Mouse (Mus musculus): ENCODE measurements around the gene Gm43552. TPM values are rescaled to one million over a fixed set of nuclear protein-coding genes. Genes with fewer than 3 reads are reported as not detected.
A peak's percentile ranks its signal among the peaks of the same experiment; 100 is the strongest.

Gene Gm43552
- polyA plus RNA-seq, 1 experiment = not detected

DNA sequence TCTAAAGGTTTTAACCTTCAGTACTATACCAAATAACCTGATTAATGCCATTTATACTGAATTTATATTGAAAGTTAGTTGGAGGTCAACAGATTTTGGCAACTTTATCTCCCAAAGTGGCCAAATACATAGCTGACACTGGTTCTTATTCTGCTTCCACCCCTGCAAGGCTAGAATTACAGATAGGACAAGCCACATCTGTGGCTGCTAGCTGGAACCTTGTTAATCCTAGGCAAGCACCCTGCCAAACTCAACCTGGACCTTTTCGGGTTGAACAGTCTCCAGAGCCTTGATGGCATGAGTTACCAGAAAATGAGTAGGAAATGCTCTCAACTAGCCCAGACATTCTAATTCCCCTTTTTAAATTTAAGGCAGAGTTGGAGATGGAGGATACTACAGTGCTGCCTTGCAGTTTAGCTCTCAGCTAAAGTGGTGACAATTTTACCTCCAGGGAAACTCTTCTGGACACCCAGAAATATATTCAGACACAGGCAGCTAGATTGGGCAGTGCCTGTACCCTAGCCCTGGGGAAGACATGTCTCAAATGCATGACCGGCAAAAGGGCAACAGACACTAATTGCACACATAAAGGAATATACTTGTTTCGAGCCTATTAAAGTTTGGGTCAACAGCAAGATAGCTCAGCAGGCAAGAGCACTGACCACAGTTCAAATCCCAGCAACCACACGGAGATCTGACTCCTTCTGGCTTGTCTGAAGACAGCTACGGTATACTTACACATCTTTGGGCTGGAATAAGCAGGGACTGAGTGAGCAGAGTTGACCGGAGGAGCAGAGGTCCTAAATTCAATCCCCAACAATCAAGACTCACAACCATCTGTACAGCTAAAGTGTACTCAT is 105.4 kb downstream of the Gm43552 start:
- Histone ChIP-seq H3K4me2 (ENCODE audit: low read depth) (no peak overlapping the region), H3K27me3 (ENCODE audit: control insufficient read depth, insufficient read depth, insufficient read length) (no peaks in the 10 kb centered on the region), H3ac (ENCODE audit: control insufficient read depth, insufficient read length) (no peak overlapping the region), H3K4me3 (no peak overlapping the region), H3K36me3 (ENCODE audit: control insufficient read depth, insufficient read depth) (peaks cover 39% of the 10 kb centered on the region), H3K79me2 (ENCODE audit: control insufficient read depth, insufficient read depth) (peaks cover 39% of the 10 kb centered on the region)
- peak; percentile 23 for TF ChIP-seq POLR2A (IDR thresholded peaks at IDR 0.05; ENCODE audit: insufficient read length, low read depth)
- TF ChIP-seq MYOG (IDR thresholded peaks at IDR 0.05; ENCODE audit: control insufficient read depth in 1 of 3, insufficient read depth in 1 of 3, insufficient read length in 2 of 3, low read depth in 2 of 3) = no peak
- TF ChIP-seq POLR2AphosphoS2 (IDR thresholded peaks at IDR 0.05; ENCODE audit: insufficient read length, low read depth) = peak; percentile 64

DNA sequence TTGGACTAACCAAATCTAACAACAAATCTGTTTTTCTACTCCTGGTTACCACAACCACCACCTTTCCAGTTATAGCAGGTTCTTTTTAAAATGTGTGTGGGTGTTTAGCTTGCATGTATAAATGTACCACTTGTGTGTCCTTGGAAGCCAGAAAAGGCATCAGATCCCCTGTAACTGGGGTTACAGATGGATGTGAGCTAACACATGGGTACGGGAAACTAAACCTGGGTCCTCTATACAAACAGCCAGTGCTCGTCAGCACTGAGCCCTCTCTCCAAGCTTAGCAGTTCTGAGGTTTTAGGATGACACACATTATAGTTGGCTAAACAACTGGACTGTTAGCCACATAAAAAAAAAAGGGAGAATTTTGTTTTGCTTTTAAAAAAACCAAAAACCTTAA is 106.9 kb downstream of the Gm43552 start:
- TF ChIP-seq E2F4 (IDR thresholded peaks at IDR 0.05; ENCODE audit: insufficient read depth) (no peak), POLR2A (IDR thresholded peaks at IDR 0.05; ENCODE audit: insufficient read length, low read depth) (no peak), SRF (IDR thresholded peaks at IDR 0.05; ENCODE audit: control insufficient read depth, insufficient read length, low read depth) (no peak), REST (IDR thresholded peaks at IDR 0.05; ENCODE audit: insufficient read depth, insufficient read length) (no peak), USF1 (IDR thresholded peaks at IDR 0.05; ENCODE audit: low read depth) (no peak), MAX (IDR thresholded peaks at IDR 0.05; ENCODE audit: low read depth) (no peak), CEBPB (IDR thresholded peaks at IDR 0.05; ENCODE audit: insufficient read depth, poor library complexity, severe bottlenecking) (no peak), TCF3 (IDR thresholded peaks at IDR 0.05; ENCODE audit: insufficient read length, low read depth) (no peak), TCF12 (IDR thresholded peaks at IDR 0.05; ENCODE audit: insufficient read depth, poor library complexity, severe bottlenecking) (no peak), MYOD1 (IDR thresholded peaks at IDR 0.05; ENCODE audit: control insufficient read depth in 1 of 3, insufficient read length in 2 of 3, low read depth in 2 of 3) (no peak), MYOG (IDR thresholded peaks at IDR 0.05; ENCODE audit: control insufficient read depth in 1 of 3, insufficient read depth in 1 of 3, insufficient read length in 2 of 3, low read depth in 2 of 3) (no peak), POLR2AphosphoS2 (IDR thresholded peaks at IDR 0.05; ENCODE audit: insufficient read length, low read depth) (no peak)
- no peak overlapping the region for H3ac ChIP-seq (ENCODE audit: control insufficient read depth, insufficient read length)
- H3K36me3 ChIP-seq (ENCODE audit: control insufficient read depth, insufficient read depth) = peaks cover 39% of the 10 kb centered on the region
- no peak overlapping the region for H3K4me2 ChIP-seq (ENCODE audit: low read depth)
- H3K79me2 ChIP-seq (ENCODE audit: control insufficient read depth, insufficient read depth) = peaks cover 26% of the 10 kb centered on the region
- no peaks in the 10 kb centered on the region for H3K27me3 ChIP-seq (ENCODE audit: control insufficient read depth, insufficient read depth, insufficient read length)
- H3K4me3 ChIP-seq = no peak overlapping the region

Other genes starting within 250 kb of the Gm43552 start
- gene Rfc1, start 157.2 kb downstream of the Gm43552 start, polyA plus RNA-seq (2012; fragmentation: generic; extraction: Trizol) = 8.7 TPM
- 0.01 TPM for gene Klb, start 144.5 kb downstream of the Gm43552 start, polyA plus RNA-seq (2012; fragmentation: generic; extraction: Trizol)
- gene Rpl9, start 101.4 kb downstream of the Gm43552 start, polyA plus RNA-seq (2012; fragmentation: generic; extraction: Trizol) = 2,064 TPM
- gene Lias, start 101.3 kb downstream of the Gm43552 start, polyA plus RNA-seq (2012; fragmentation: generic; extraction: Trizol) = 22.6 TPM
- 30.9 TPM for gene Ugdh, start 56.9 kb downstream of the Gm43552 start, polyA plus RNA-seq (2012; fragmentation: generic; extraction: Trizol)
- 83.3 TPM for gene Smim14, start 44.4 kb upstream of the Gm43552 start, polyA plus RNA-seq (2012; fragmentation: generic; extraction: Trizol)
- gene Ube2k, start 44.4 kb upstream of the Gm43552 start, polyA plus RNA-seq (2012; fragmentation: generic; extraction: Trizol) = 95.3 TPM
- gene Pds5a, start 205.4 kb upstream of the Gm43552 start, polyA plus RNA-seq (2012; fragmentation: generic; extraction: Trizol) = 17.5 TPM